Mouse (Mus musculus) spleen, adult 12 weeks (tissue): ENCODE measurements around the gene Fam166a.

ENCODE experiments used
- DNase-seq: peaks from one replicate; pipeline ENCODE4 v3.0.0; 2022; ENCODE audit warnings: low spot score

The Fam166a gene

DNA sequence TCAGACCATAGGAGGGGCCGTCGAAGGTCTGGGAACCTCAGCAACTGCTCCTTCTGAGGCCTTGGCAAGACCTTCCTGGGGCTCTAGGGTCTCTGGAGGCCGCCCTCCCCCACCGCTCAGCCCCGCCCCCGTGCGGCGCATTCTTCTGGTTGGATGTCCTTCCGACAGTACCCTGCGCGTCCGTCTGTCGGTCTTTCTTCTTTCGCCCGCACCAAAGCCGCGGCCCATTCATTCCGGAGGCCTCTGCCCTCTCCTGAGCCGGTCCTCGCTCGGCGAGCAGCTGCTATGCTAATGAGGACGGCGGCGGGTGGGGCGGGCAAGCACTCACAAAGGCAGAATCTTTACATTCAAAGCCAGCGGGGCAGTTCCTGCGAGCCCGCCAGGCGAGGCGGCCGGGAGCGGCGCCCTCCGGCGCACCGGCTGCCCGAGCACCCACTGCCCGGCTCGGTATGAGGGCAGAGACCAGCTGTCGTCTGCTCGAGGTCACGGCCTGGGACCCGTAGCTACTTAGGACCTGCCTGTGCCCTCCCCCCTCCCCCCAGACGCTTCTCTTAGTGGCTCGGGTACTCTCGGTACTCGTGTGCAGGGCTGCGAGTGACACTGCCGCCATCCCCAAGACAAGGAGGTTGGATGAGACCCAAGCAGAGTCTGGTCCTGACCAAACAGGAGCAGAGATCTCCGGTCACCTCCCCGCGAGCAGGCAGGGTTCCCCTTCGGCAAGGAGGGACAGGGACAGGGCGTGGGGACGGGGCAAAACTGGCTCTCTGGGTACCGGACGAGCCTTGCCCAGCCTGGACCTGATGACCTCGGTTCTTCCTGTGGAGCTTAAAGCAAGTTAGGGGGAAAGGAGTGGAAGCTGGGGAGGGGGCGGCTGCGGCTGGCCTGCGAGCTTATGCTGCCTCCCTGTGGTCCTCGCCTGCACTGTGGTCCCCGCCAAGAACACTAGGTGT, 32.6 kb upstream of the Fam166a start:
- DNase-seq, result no peak

DNA sequence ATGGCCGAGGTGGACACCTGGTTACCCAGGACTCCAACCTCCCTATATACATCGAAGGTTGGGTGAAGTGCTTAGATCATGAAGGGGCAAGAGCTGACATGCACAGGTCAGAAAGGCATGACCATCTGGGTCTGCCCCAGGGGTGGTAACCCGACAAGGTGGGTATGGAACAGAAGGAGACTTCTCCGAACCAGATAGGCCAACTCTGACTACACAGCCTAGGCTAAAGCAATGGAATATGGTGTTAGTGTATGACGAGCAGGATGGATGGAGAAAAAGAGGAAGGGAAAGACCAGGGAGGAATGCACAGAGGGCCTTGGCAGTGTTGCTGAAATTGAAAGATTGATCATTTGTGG, 32.0 kb upstream of the Fam166a start:
- no peak for DNase-seq

DNA sequence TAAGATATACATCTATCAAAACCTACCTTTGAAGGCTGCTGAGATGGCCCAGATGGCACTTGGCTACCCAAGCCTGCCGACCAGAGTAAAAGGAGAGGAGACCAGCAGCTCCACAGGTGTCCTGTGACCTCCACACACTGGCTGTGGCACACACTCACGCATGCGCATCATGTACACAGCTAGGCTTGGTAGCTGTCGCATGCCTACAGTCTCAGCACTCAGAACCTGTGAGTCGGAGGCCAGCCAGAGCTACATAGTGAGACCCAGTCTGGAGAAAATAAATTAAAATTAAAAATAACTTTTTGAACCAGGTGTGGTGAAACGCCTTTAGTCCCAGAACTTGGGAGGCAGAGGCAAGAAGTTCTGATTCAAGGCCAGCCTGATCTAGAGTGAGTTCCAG, 30.7 kb upstream of the Fam166a start:
- DNase-seq, result no peak

DNA sequence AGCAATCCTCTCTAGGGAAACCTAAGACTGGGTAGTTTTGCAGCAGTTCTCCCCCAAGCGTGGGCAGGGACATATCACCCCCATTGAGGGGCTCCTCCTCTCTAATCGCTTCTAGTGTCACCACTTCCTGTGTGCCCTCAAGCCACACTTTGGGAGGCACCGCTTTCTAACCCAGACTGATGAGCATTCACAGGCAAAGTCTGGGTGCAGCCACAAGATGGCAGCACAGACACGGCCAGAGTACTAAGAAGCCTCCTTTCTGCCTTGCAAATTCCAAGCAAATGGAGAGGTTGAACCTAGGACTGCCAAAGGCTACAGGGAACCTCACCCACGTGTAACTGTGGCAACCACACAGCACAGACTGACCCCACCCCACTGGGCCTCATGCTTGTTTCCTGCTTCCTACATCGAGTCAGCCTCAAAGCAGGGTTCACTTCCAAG, 25.2 kb upstream of the Fam166a start:
- peak; percentile 71 for DNase-seq

DNA sequence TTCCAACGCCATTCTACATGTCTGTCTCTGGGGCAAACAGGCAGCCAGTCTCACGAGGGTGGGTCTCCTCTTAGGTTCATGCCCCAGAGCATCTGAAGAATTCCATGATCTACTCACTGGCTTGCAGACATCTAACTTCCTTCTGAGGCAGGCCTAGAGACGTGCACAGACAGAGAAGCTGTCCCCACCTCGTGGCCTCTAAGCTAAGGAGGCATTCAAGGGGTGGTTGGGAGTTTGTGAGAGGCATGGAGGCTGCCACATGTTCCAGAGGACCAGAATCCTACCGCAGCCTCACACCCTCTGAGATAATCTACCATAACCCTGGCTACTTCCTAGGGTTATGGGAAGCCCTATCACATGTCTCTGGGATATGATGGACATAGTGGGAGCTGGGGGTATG, 24.5 kb upstream of the Fam166a start:
- no peak for DNase-seq

DNA sequence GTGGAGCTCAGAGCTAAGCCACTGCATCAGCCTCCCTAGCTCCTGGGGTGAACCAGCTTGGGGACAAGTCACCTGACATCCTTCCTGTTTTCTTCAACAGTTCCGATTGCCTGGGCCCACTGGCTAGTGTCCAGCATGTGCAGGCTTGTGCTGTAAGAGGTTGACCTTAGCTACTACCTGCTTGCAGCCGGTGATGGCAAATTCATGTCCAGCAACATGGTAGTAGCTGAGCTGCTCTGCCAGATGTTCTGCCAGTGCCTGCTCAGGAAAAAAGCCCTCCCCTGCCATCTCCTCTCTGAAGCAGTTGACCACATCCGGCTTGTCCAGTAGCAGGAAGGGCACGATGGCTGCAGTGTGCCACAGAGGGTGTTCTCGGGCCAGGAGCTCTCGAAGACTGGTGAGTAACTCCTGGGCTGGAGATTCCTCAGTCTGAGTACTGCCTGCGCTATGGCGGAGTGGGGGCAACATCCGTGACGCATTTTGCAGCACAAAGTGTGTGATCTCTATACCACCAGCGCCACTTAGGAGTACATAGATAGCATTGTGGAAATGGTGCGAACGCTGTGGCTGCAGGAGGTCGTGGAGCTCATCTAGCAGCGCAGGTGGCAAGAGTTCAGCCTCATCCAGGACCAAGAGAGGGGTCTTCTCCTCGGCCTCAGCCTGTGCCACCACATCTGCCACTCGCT, 23.9 kb upstream of the Fam166a start:
- DNase-seq, result no peak

DNA sequence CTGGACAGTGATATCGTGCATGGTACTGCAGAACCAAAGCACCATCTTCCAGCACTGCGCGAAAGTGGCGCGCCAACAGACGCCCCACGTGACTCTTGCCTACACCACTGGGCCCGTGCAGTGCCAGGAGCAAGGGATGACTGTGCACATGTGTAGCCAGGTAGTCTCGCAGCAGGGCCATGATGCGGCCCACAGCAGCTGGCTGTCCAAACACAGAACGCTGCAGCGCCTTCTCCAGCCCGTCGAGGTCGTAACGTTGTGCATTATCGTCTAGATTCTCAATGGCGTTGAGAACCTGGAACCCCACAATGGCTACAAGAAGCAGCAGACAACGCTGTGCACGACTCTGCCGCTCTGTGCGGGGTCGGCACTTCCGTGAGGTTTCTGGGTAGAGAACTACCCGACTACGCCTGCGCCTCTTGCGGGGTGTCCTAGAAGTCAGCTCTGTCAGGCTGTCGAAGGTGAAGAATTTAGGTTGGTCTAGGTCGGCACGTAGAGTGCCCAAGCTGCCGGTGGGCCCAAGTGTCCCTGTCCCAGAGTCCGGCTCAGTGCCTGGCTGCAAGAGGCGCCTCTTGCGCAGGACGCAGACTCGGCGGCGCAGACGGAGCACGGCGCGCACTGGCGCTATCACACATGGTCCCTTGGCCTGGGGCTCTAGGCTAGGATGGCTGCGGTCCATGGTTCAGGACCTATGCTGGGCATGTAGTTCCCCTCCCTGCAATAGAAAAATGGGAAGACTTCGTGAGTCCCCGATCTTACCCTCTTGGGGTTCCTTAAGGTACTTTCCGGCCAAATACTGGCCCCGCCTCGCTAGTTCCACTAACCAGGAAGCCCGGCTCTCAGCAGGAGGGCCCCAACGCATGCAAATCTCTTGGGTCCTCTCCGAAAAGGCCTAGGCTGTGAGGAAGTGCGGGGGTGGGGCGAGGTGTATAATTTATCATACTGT, 23.1 kb upstream of the Fam166a start:
- peak; percentile 64 for DNase-seq

DNA sequence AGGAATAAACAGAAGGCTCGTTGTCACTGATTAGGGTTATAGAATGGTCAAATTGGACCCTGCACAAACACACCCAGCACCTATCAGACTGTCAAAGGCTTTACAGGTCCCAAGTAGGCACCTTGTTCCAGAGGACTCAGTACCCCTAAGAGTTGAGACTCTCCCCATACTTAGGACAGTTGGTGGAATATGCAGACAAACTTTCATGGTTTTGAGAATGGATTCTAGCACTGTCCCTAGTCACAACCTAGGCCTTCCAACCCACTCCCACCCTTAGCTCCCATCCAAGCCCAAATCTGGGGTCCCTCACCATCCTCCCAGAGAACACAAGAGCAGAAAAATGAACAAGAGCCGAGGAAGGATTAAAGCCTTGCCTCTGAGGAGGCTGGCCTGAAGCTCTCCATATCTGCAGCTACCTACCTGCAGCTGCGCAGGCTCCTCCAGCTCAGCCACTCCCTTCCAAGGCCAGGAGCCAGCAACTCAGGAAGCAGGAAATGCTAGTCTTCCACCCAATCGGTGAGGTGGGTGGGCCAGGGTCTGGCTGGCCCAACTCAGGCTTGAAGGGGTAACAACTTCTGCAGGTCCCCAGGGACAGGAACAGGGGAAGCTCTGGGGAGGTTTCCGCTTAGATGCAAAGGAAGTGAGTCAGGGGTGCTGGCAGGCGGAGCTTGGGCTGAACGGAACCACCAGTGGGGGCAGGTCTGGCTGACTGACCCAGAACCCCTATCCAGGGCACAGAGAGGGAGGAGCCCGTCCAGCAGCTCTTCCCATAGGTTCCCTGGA, 22.2 kb upstream of the Fam166a start, which contains the start of gene Tor4a:
Gene Tor4a (minus strand): TSS at position 715 of the 783 bp plus-strand sequence.
- DNase-seq, result peak; percentile 71

DNA sequence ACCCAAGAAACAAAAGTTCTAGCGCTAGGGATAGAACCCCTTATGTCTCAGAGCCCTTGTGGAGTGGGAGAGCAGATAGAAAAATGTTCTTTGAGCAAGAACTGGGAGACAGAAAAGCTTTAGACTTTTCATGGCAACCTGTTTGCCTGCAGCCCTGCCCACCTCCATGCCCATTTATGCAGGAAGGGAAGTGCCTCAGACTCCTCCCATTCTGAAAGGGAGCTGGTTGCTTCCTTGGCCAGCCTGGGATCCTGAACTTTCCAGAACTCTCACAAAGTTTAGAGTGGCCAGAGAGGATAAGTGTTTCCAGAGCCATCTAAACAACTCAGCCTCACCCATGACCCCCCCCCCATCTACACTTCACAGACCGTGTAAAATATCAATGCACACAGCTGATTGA, 21.4 kb upstream of the Fam166a start:
- DNase-seq, result no peak

DNA sequence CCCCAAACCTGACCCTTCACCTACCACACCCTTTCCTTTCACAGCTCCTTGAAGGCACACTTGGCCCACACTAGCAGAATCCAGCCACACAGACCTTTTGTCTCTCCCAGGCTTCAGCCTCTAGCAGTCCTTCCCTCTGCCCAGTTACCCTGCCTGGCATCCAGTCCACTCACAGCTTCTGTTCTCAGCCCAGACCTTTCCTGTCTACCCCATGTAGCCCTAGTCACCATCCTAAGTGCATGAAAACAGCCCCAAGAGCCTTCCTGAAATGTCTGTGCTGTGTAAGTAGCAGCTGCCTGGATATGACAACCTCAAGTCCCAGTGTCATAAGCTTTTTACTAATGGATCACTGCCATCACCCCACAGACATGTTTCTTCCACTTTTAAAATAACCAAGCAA, 20.6 kb upstream of the Fam166a start:
- DNase-seq, result no peak

DNA sequence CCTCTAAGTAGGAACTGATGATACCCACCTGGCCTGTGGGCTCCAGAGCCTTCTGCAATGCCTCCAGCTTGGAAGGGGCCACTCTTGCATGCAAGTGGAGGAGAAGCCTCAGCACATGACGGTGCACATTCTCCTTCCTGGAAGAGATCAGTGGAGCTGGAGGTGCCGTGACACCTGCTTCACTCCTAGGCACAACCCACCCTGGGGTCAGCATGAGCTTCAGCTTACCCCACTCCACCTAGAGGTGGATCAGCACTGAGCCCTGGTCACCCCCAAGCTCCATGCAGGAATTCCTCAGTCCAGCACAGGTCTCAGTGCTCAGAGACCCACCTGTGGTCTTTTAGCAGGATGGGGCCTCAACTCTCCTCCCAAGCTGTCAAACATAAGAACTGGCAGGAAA, 17.9 kb upstream of the Fam166a start:
- no peak for DNase-seq

DNA sequence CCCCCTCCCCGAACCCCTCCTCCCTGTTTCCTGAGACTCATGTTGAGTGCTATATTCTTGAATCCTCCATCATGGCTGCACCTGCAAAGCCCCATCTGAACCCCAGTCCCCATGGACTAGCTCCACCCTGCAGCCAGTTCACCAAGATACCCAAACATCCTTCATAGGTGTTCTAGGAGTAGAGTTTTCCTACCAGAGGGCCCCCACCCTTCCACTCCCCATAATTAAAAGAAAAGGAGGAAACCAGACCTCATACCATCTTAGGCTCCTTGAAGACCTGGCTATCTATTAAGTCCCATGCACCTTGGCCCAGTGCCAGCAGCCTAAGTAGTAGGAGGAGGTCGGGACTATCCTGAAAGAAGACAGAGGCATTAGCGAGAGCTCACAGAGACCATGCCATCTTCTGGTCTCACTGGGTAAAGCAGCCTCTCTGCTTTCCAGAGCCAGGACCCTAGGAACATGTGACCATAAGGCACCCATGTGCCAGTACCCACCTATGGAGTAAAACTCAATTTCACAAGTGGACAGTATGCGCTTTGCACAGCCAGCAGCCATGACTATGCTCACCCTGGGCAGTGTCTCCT, 14.8 kb upstream of the Fam166a start:
- DNase-seq, result peak; percentile 29

DNA sequence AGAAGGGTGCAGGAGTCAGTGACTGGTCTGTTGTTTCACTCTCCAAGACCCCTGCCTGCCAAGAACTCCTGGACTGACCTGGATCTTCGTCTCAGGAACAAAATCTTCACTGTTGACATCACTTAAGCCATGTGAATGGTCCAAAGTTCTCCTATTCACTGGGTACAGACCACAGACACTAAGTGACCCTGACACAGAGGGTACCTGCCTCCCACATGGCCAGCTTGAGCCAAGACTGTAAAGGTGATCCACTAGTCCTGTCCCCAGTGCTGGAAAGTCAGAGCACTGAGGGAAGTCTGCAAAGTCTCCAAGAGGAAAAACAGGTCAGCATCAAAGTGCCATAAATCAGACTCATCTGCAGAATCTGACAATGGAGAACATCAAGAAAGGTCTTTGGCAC, 11.0 kb upstream of the Fam166a start:
- DNase-seq, result no peak

DNA sequence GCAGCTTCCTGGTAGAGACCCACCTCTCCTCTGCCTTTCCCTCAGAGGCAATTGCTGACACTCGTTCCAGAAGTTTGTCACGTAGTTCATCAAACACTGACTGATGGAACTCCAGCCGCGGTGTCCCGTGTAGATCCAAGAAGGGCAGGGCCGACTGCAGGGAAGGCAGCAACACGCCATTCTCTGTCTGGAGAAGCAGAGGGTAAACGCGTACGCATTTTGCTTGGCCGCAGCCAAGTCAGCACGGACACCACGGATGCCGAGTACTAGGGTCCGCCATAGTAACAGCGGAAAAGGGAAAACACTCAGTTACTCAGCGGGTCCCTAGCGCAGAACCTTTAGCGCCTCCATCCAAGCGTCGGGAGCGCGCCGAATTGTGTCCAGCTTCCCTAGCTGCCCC, 7.9 kb upstream of the Fam166a start:
- DNase-seq, result peak; percentile 15

DNA sequence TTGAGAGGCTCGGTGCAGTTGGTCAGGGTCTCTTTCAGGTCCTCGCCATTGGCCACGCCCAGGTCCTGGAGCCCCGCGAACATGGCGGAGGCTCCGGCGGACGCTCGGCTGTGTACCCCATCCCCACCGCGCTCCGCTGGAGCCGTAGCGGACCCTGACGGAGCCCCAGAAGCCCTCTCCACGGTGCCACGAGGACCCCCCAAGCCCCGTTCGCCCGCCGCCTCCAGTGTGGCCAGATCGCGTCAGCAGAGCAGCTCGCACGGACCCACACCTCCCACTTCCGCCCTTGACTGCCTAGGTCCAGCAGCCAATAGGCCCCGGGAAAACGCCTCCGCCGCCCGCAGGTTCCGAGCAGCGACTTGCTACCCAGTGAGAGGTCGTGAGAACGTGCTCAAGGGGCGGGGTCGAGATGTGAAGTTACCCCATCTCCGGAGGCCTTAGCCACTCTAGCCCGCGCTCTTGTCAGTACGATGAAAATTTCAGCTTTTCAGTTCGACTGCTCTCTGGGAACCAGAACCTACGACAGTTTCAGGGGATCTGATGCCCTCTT, 7.3 kb upstream of the Fam166a start, which contains the start of gene Nelfb:
Gene Nelfb (minus strand): TSS at position 369 of the 550 bp plus-strand sequence.
- peak; percentile 81 for DNase-seq

DNA sequence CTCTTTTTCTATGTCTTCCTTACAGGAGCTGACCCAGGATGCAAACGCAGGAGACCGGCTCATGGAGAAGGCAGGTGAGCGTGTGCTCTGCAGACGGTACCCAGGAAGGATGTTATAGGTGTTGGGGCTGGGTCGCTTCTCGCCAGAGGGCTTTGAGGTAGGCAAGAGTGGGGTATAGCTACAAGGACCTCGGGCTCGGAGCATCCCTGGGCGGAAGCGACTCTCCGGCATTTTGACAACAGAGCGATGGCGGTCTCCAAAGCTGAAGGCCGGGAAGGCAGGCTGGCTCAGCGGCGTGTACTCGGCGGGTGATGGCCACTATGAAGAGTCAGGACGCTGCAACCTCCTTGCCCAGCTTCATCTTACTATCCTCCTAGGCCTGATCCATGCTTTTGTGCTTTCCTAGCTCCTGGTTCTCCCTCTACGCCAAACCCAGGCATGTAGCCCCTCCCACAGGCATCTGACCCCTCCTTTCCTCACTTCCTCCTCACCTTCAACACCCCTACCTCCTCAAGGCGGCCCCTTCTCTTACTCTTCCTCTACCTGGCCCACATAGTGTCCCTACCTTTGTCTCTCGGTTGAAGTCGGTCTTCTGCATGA, 5.2 kb upstream of the Fam166a start:
- no peak for DNase-seq

DNA sequence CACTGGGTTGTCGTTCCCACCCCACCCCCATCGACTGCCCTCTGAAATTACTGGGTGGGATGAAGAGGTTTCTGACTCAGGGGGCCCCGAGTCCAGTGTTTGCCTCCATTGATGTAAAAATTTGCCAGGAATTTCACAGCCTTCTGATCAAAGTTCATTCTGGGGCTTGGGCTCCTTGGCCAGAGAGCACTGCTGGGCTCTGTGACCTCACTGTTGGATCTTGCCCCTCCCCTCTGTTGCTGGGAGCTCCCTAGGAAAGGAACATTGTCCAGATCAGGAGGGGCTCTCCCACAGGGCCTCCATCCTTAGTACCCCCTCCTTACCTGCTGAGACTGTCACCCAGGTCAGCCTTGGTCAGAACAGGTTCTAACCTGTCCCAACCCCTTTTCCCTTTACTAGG, 4.1 kb upstream of the Fam166a start, which contains the start of gene Stpg3:
Gene Stpg3 (minus strand): TSS at position 194 of the 400 bp plus-strand sequence.
- no peak for DNase-seq

DNA sequence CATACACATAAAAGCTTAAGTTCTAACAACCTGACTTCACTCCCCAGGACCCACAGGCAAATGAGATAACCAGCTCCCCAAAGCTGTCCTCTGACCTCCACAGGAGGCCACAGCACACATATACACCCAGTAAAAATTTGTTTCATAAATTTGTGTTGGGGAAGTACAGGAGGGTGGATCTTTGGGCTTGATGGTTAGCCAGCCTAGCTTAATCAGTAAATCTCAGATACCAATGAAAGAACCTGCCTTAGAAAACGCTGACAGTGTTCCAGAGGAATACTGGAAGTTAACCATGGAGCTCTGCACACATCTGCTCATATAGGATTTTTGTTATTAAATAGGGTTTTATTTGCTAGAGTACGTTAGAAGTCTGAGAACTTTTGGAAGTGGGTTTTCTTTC, 879 bp upstream of the Fam166a start:
- DNase-seq, result no peak

DNA sequence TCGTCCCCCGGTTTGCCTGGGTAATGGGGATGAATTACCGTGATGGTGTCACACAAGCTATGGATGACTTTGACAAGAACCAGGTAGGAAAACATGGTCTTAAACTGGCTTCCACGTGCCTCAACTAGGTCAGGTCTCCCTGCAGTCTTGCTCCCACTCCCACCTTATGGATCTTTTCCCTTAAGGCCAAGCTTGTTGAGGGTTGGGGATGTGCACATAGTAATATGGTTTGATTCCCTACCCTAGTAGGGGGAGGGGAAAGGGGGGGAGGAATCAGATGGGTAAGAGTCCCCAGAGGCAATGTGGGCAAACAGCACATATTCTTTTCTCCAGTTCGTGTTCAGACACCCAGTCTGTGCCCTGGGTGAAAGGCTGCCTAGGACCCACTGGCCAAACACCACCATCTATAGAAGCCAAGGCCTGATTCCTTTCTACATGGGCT, 2.8 kb downstream of the Fam166a start:
- no peak for DNase-seq
